Mouse (Mus musculus) monocyte, adult 2 months (primary cell): ENCODE data around the gene Pigr.

Experiments
- DNase-seq, 2 experiments: peaks; one replicate each; pipeline ENCODE4 v3.0.0; 2022; ENCODE audit warnings: low spot score in 2 of 2, low read depth in 1 of 2

Gene Pigr

GRCm38 (mm10) chr1:130826448-130826847 is at the start of gene Pigr:
TSS of gene Pigr (plus strand) at chr1:130826684.
- DNase-seq = no peak

DNA sequence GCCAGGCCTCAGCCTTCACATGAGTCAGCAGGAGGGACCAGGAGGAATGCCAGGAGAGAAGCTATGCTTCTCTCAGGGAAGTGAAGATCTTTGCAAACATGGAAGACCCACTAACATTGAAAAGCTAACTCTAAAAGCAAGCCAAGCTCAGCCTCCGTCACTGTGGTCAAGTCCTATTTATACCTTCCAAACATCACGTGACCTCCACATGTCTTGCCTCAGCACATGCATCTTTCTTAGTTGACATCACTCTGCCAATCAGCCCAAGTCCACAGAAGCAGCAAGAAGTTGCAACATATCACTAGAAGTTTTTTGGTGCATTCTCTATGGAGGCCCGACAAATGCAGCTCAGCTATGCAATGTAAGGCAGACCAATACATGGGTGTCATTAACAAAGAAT is 46.6 kb upstream of the Pigr start:
- no peak for DNase-seq

- DNase-seq = no peak
Measured at GRCm38 (mm10) chr1:130784054-130784453, 42.4 kb upstream of the Pigr start.

- DNase-seq = no peak
Measured at GRCm38 (mm10) chr1:130787001-130787400, 39.5 kb upstream of the Pigr start.

- DNase-seq = no peak
Measured at GRCm38 (mm10) chr1:130789512-130790451, 36.7 kb upstream of the Pigr start.

DNA sequence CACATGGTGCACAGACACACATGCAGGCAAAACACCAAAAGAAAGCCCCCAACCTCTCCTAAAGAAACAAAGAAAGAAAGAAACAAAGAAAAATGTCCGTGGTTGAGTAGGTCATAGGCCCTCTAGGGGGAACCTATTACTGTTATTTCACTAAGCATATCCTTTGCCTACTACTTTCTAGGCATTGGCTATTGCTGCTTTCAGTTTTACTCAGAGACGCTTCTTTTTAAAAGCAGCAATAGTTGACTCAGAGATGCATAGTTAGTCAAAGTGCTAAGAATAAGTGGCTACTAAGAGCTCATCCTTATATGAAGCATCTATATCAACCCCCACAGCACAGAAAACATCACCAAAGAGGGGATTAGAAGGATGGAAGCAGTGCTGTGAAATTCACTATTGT is 31.2 kb upstream of the Pigr start:
- DNase-seq = no peak

DNA sequence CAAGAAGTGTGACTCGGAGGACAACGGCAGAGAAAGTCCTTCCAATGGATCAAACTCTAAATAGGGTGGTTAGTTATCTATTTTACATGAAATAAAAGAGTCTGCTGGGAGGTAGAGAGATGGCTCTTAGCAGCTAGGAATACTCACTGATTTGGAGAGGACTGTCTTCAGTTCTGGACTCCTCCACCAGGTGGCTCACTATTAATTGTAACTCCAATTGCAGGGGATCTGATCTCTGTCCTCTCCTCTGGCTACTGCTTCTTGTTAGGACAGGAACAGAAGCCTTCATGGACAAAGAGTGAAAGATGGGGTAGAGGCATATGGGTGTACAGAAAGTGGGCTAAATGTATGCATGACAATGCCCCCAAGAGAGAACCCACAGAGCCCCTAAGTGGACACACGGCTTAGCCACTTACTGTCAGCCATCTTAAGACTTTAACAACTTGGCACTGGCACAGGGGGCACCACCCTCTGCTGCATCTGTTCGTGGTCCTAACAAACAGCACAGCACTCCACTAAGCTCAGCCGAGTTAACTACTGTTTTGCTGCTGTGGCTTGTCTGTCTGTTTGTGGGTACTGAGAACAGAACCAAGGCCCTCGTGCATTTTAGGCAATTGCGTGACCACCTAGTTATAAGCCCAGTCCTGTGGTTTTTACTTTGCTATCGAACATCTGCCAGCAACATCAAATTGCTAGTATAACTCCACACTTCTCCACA is 29.4 kb upstream of the Pigr start:
- DNase-seq = no peak

DNA sequence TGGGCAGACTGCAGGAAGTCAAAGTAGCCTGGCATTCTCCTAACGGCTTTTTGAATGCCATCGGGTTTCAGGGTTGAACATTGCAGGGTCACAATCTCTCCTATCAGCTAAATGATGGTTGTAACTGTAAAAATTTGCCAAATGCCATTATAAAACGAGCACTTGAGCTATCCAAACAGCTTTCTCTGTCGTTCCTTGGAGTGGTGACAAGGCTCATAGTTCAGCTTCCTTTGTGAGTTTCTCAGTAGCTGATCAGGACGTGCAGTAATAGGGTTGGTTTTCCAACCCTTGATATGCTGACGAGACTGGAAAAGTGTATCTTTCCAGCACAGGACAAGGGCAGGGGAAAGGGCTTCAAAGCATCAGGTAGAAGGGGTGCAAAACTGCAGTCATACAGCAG is 28.4 kb upstream of the Pigr start:
- no peak for DNase-seq

GRCm38 (mm10) chr1:130798551-130798950 is 27.9 kb upstream of the Pigr start:
- no peak for DNase-seq

DNA sequence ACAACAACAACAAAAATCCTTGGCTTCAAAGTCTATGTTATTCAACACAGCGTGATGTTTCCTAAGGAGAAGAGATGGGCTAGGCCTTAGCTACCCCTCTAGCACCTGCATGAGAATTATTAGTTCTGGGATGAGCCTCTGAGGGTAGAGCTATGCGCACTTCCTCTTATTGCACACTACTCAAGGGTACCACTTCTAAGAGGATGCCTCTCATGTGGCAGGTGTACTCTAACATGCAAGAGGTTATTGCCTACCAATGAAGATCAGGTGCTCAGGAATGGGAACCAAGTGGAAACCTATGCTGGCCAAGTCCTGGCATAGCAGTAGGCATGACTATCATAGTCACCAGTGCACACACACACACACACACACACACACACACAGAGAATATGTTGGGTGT is 27.1 kb upstream of the Pigr start:
- no peak for DNase-seq

DNA sequence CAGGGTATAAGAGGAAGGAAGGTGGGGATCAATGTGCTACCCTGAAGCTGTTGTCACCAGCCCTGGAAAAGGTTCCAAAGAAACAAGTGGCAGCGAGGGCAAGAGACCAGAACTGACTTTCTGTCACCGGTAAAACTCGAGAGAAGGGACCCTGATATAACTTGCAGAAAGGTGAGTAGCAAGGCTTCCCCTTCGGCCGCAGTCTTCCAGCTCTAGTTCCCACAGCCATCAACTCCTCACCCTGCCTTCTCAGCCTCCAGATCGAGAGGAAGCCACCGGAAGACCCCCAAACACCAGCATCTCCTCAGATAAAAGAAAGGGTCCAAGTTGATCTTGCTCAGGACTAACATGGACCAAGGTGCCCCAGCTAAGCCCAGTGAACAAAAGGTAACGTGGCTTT is 25.9 kb upstream of the Pigr start, which contains the start of gene Fcamr:
Fcamr (plus strand) TSS at position 301 of the 400 bp plus-strand sequence.
- no peak for DNase-seq

DNA sequence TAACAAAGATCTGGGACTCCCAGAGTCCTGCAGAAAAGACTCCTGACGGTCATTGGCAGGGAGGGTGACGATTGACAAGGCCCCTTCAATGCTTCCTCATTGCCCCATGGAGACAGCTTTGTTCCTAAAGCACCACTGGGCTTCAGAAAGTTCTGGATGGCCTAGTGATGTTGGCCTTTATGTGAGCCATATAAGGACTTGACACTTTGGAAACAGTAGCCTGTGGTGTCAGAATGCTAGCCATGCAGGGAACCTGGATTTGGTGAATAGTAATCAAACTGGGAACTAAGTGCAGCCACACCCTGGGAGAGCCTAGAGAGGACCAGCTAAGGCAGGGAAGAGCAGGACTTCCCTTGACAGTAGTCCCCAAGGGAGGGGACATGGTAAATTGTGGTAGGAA is 25.0 kb upstream of the Pigr start:
- DNase-seq = no peak

GRCm38 (mm10) chr1:130802976-130803375 is 23.5 kb upstream of the Pigr start:
- DNase-seq = no peak

DNA sequence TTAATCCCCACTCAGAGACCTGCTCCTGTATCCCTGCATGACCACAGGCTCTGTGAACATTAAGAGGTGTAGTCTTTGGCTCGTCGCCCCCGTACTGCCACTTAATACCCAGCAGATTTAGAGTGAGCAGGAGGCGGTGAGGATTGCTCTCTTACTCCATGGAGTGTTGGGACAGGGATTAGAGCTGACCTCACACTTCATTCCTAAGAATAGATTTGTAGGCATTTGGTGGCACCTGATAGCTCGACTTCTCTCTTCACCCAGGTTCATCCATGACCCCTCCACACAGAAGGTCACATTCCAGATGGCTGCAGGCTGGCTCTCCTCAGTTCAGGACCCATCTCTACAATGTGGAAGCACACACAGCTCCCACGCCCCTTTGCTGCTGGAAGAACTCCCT is 22.2 kb upstream of the Pigr start:
- DNase-seq = no peak

DNA sequence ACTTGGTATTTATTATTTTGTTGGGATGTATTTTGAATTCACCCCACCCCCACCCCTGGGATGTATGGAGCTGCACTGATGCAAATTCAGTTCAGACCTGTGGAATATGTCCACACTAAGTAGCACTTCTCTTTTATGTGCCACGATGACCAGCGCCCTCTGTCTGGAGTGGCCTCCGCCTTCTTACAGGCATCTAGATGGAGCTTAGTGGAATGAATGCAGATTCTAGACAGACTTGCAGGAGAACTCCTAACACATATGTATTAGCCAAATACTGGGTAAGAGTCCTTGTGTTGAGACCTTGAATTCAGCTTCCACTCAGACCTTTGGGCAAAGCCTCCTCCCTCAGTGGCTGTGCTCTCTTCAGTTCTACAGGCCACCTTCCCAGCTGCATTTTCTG is 15.6 kb upstream of the Pigr start:
- DNase-seq = no peak

- no peak for DNase-seq
Measured at GRCm38 (mm10) chr1:130811316-130811715, 15.2 kb upstream of the Pigr start.

- no peak for DNase-seq
Measured at GRCm38 (mm10) chr1:130819737-130820136, 6.7 kb upstream of the Pigr start.

DNA sequence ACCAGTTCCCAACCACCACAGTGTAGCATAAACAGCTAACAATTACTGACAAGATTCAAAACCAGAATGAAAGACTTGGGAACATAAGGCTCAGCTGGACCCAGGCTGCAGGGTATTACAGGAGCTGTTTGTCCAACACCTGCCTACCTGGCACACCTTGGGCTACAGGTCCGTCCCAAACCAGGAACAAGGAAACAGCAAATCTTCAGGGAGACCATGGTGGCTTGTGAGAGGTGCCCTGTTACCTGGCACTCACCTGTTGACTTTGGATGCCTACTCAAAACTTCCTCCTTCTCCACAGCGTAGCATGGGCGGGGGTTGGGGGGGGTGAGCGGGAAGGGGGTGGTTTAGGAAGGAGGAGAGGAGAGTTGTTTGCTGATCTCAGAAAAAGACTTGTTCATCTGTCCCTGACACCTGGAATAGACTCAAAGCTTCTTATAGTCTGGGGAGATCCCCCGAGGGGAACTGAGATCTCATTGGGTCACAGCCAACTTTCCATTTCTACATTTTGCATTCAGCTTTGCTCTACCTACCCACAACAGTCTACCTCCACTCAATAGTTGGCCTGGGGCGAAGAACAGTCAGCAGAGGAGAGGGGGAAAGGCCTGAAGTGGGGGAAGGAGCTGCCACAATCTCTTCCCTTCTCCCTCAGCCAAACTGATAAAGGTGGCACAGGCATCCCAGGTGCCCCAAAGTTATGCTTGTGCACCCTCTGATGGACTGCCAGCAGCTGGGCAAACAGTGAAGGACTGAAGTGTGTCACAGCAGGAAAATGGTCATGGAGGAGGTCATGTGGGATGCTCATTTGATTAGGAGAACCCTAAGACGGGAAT is 6.0 kb upstream of the Pigr start:
- no peak for DNase-seq

GRCm38 (mm10) chr1:130821149-130821471 is 5.4 kb upstream of the Pigr start:
- DNase-seq = no peak

GRCm38 (mm10) chr1:130821911-130822625 is 4.4 kb upstream of the Pigr start:
- DNase-seq = no peak

DNA sequence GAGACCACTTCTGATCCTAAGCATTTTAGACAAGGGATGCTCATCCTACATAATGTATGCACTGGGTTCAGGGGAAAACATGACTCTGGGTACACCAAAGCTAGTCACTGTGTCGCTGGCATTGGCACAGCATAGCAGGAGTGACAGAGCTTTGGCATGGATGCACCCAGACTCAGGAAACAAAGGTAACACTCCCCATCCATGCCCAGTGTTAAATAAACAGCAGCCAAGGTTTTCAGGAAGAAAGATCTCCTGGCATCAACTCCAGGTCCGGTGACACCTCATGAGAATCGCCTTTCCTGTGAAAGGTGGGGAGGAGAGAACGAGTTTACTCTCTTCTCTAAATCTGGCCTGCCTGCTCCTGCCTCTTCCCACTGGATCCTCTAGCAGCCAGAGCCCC is 2.2 kb downstream of the Pigr start:
- DNase-seq = no peak
